In the genomic region with DNA sequence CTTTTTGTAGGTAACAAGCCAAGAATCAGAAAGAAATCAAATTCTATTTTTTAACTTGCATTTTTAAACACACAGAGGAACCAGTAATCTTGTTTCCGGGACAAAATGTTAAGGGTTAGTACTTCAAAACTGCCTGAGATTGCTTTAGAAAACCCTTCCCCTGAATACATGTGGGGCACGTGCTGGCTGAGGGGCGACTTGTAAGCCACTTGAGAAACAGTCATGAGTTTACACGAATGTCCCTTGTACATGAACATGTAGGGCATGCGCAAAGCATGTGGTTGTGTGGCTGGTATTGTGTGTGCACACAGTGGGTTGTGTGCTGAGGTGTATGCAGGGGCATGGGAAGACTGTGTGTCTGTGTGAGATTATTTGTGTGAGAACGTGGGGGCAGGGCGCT, we compare ENCODE assay signal across 24 mouse cellular contexts.
"Had no signal": no experiment of that assay in that cellular context is flagged by ENCODE, and none has a peak within 500 bp of the region (broad histone marks: within the 10 kb centered on the region; RNA-seq: fewer than 3 reads in every experiment).

No protein-coding gene starts in this region.

- H3K27me3 ChIP-seq: hindbrain, embryonic 12.5 days; limb, embryonic 12.5 days had no signal

- H3K36me3 ChIP-seq: heart, embryonic 10.5 days; heart, embryonic 12.5 days; hindbrain, embryonic 10.5 days; hindbrain, embryonic 12.5 days; limb, embryonic 10.5 days; limb, embryonic 12.5 days had no signal

- DNase-seq: gastrocnemius, adult 2 months; gastrocnemius, postnatal 10 days; gastrocnemius, postnatal 25 days; heart, adult 2 months; heart, postnatal 10 days; heart, postnatal 4 days; kidney, adult 18-20 months; kidney, adult 8-10 months; kidney, postnatal 10 days; kidney, postnatal 25 days; kidney, postnatal 4 days; liver had no signal

- H3K4me3 ChIP-seq: gastrocnemius, adult 2 months; heart, adult 2 months; heart, embryonic 10.5 days; heart, embryonic 12.5 days; hindbrain, embryonic 10.5 days; hindbrain, embryonic 12.5 days; layer of hippocampus, adult 2 months; left cerebral cortex, adult 2 months; limb, embryonic 10.5 days; limb, embryonic 12.5 days had no signal

- H3K4me2 ChIP-seq: heart, embryonic 12.5 days; hindbrain, embryonic 12.5 days; hindbrain, embryonic 14.5 days; limb, embryonic 12.5 days had no signal

- ATAC-seq: hindbrain, embryonic 16.5 days; inflammation-experienced regulatory T-cells, adult 6 months; intestine, embryonic 16.5 days had no signal

- H3K27ac ChIP-seq: gastrocnemius, adult 2 months; heart, adult 2 months; heart, embryonic 10.5 days; hindbrain, embryonic 10.5 days; hindbrain, embryonic 12.5 days; hindbrain, embryonic 14.5 days; layer of hippocampus, adult 2 months; left cerebral cortex, adult 2 months; limb, embryonic 12.5 days had no signal

- H3K9ac ChIP-seq: heart, embryonic 12.5 days; hindbrain, embryonic 12.5 days; hindbrain, embryonic 14.5 days; limb, embryonic 12.5 days had no signal

- H3K9me3 ChIP-seq: heart, embryonic 10.5 days; heart, embryonic 12.5 days; hindbrain, embryonic 10.5 days; hindbrain, embryonic 12.5 days; limb, embryonic 10.5 days; limb, embryonic 12.5 days had no signal

- H3K4me1 ChIP-seq: hindbrain, embryonic 10.5 days; hindbrain, embryonic 12.5 days had no signal
